Mouse (Mus musculus) E14TG2a.4 (cell line): ENCODE results near the gene Ptpn13.

ENCODE experiments used
- CTCF ChIP-seq: conservative IDR thresholded peaks from 2 replicates; pipeline ENCODE4 v1.5.1; 2014; ENCODE audit warnings: low read length
- NANOG ChIP-seq: IDR thresholded peaks from 2 replicates; pipeline ENCODE4 v1.6.1; 2014; ENCODE audit warnings: borderline replicate concordance, low read length, mixed read lengths
- POU5F1 ChIP-seq: IDR thresholded peaks from 2 replicates; pipeline ENCODE4 v1.6.1; 2014; ENCODE audit warnings: low read length, borderline replicate concordance

- no peak for TF ChIP-seq CTCF
- TF ChIP-seq NANOG, result no peak
- no peak for TF ChIP-seq POU5F1
Observed at GRCm38 (mm10) chr5:103501076-103501475, 76.1 kb downstream of the Ptpn13 start.
